Mouse (Mus musculus): ENCODE measurements around the gene Polh. TPM values are rescaled to one million over a fixed set of nuclear protein-coding genes. Genes with fewer than 3 reads are reported as not detected.

Gene Polh
- polyA plus RNA-seq (2014; fragmentation: Nextera tagmentation; extraction: Ambion mirVana) = 11.3 and 12.0 TPM in 2 replicates

DNA sequence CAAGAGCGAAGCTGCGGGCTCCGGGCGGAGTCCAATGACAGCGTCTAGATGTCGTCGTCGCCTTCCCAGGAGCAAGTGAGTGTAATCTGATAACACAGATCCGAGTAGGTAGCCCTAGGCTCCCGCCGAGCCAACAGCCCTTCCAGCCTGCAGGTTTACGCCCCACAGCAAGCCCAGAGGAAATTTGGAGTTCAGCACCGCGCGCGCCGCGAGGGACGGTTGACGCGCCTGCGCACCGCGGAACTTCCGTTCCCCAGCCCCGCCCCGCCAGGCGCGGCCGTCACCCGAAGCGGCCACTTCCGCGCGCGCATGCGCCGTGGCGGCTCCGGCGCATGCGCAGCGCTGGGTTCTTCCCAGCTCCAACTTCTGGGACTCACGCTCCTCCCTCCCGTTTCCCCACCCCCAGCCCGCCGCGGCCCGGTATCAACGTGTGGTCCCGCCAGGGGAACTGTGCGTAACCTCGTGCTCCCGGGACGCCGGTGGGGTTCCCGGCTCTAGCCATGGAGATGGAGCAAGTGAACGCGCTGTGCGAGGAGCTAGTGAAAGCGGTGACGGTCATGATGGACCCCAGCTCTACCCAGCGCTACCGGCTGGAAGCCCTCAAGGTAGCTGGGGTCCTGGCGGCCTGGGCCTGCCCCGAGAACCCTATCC is at the start of gene Polh, which contains the start of gene Xpo5:
TSS of gene Polh (minus strand) at position 225 of the 651 bp plus-strand sequence.
TSS of gene Xpo5 (plus strand) at position 362 of the 651 bp plus-strand sequence.
- DNase-seq (ENCODE audit: low spot score) (peak; percentile 96), ATAC-seq (replicated peaks; ENCODE audit: insufficient number of reproducible peaks, low FRiP score, low TSS enrichment, low read depth) (peak; percentile 92)
- Histone ChIP-seq H3K9me3 (replicated peaks; ENCODE audit: control insufficient read depth, low read length) (no peaks in the 10 kb centered on the region), H3K27ac (replicated peaks; ENCODE audit: low read depth, low read length) (peak within 1 kb of the TSS; percentile 43), H3K27me3 (ENCODE audit: control insufficient read depth, insufficient read depth, low read length) (no peaks in the 10 kb centered on the region), H3K36me3 (replicated peaks; ENCODE audit: control insufficient read depth, insufficient read depth, low read depth, low read length) (peaks cover 9% of the 10 kb centered on the region), H3K4me1 (ENCODE audit: control insufficient read depth, insufficient read depth, low read length) (no peaks in the 10 kb centered on the region), H3K4me2 (ENCODE audit: low read depth, low read length) (peak within 1 kb of the TSS; percentile 85), H3K4me3 (ENCODE audit: low read depth, low read length) (peak within 1 kb of the TSS; percentile 96), H3K9ac (replicated peaks; ENCODE audit: low read length) (peak within 1 kb of the TSS; percentile 92)
- WGBS = under 1% methylated on average over 66 of the region's 66 CpGs

DNA sequence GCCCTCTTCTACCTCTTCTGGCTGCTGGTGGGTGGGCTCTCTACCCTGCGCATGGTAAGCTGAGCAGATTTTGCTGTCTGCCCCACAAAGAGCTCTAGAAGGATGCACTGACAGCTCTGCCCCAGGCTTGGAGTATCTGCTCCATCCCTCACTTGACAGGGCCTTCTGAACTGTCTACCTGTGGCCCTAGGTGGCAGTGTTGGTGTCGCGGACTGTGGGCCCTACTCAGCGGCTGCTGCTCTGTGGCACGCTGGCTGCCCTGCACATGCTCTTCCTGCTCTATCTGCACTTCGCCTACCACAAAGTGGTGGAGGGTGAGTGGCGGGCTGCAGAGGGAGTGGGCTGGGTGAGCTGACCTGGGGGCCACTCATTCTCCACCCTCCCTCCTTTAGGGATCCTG is 48.7 kb upstream of the Polh start:
- H3K27me3 ChIP-seq (ENCODE audit: control insufficient read depth, insufficient read depth, low read length) = peaks cover 11% of the 10 kb centered on the region
- no peak overlapping the region for H3K4me2 ChIP-seq (ENCODE audit: low read depth, low read length)
- WGBS = 80% methylated on average over 7 of the region's 7 CpGs
- peaks cover 16% of the 10 kb centered on the region for H3K36me3 ChIP-seq (replicated peaks; ENCODE audit: control insufficient read depth, insufficient read depth, low read depth, low read length)
- H3K4me3 ChIP-seq (ENCODE audit: low read depth, low read length) = no peak overlapping the region
- H3K9ac ChIP-seq (replicated peaks; ENCODE audit: low read length) = no peak overlapping the region
- no peak overlapping the region for H3K27ac ChIP-seq (replicated peaks; ENCODE audit: low read depth, low read length)
- DNase-seq (ENCODE audit: low spot score) (no peak), ATAC-seq (replicated peaks; ENCODE audit: insufficient number of reproducible peaks, low FRiP score, low TSS enrichment, low read depth) (no peak)
- no peaks in the 10 kb centered on the region for H3K9me3 ChIP-seq (replicated peaks; ENCODE audit: control insufficient read depth, low read length)
- H3K4me1 ChIP-seq (ENCODE audit: control insufficient read depth, insufficient read depth, low read length) = peaks cover 5% of the 10 kb centered on the region

DNA sequence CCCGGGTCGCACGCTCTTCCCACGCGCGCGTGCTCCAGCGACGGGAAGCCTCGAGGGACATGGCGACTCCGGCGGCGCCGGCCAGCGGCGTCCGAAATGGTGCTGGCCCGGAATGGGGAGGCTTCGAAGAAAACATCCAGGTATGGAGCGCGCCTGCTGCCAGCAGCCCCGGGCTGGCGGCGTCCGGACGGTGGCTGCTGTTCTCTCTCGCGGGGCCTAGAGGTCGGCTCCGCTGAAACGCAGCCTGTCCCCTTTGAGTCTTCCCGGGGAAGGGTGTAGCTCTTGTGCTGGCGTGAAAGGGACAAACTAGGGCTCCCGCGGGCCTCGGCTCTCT is 45.7 kb upstream of the Polh start:
- DNase-seq (ENCODE audit: low spot score) = no peak
- H3K9ac ChIP-seq (replicated peaks; ENCODE audit: low read length) = peak overlapping the region; percentile 85
- H3K36me3 ChIP-seq (replicated peaks; ENCODE audit: control insufficient read depth, insufficient read depth, low read depth, low read length) = peaks cover 30% of the 10 kb centered on the region
- under 1% methylated on average over 37 of the region's 37 CpGs for WGBS
- no peaks in the 10 kb centered on the region for H3K27me3 ChIP-seq (ENCODE audit: control insufficient read depth, insufficient read depth, low read length)
- H3K9me3 ChIP-seq (replicated peaks; ENCODE audit: control insufficient read depth, low read length) = no peaks in the 10 kb centered on the region
- peak overlapping the region; percentile 89 for H3K4me3 ChIP-seq (ENCODE audit: low read depth, low read length)
- peak overlapping the region; percentile 85 for H3K4me2 ChIP-seq (ENCODE audit: low read depth, low read length)
- no peaks in the 10 kb centered on the region; the same call in none of the 2 replicates for H3K4me1 ChIP-seq (ENCODE audit: control insufficient read depth, insufficient read depth, low read length)
- H3K27ac ChIP-seq (replicated peaks; ENCODE audit: low read depth, low read length) = no peak overlapping the region
- ATAC-seq (replicated peaks; ENCODE audit: insufficient number of reproducible peaks, low FRiP score, low TSS enrichment, low read depth) = 0 out of 2 replicates have a peak, but pooled peaks have one; percentile 2

DNA sequence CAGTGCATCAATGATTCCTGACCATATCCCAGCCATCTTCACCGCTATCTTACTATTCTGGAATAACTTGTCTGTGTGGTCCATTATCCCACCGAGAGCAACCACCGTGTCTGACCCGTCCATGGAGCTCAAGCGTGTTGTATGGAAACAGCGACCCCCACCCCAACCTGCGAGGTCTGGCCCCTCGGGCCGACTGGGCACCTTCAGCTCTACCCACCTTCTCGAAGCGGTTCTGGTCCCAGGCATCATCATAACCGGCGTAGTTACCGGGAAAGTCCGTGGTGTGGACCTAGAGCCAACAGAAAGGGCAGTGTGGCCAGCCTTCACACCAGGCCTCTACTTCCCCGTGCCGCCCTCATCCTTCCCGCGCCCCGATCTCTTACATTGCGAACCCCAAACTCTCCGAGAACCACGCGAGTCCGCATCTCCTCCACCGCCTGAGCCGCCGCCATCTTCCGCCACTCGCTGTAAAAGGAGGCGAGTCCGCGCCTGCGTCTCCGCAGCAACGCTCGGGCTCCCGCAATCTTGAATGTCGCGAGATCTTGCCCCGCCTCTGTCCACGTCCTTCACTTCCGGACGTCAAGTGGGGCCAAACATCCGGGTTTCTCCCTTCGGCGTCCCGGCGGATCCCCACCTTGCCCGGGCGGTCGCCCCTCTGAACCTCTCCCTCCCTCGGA is 45.2 kb upstream of the Polh start, which contains the start of the genes Polr1c and Yipf3:
TSS of gene Polr1c (minus strand) at position 543 of the 677 bp plus-strand sequence.
TSS of gene Yipf3 (plus strand) at position 569 of the 677 bp plus-strand sequence.
- peaks cover 32% of the 10 kb centered on the region for H3K36me3 ChIP-seq (replicated peaks; ENCODE audit: control insufficient read depth, insufficient read depth, low read depth, low read length)
- no peak within 1 kb of the TSS for H3K27ac ChIP-seq (replicated peaks; ENCODE audit: low read depth, low read length)

DNA sequence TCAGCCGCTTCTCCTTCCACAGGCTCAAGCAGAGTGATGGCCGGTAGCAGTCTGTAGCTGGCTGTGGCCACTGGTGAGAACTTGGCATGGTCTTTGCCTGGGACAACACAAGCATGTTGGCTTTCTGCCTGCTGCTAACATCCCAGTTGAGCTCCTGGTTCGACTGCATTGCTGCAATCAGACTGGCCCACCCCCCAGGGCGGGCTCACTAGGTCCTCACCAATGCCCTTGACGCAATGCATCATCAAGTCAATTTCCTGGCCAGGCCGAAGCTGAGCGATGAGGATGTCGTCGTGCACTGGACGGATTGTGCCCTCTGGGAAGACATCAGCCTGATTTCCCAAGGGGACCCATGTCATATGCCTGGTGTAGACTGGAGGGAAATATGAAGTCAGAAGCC is 42.1 kb upstream of the Polh start:
- 79% methylated on average over 10 of the region's 10 CpGs for WGBS
- H3K27me3 ChIP-seq (ENCODE audit: control insufficient read depth, insufficient read depth, low read length) = no peaks in the 10 kb centered on the region
- H3K4me3 ChIP-seq (ENCODE audit: low read depth, low read length) = no peak overlapping the region
- peaks cover 21% of the 10 kb centered on the region for H3K36me3 ChIP-seq (replicated peaks; ENCODE audit: control insufficient read depth, insufficient read depth, low read depth, low read length)
- H3K4me1 ChIP-seq (ENCODE audit: control insufficient read depth, insufficient read depth, low read length) = no peaks in the 10 kb centered on the region; the same call in none of the 2 replicates
- DNase-seq (ENCODE audit: low spot score) (no peak), ATAC-seq (replicated peaks; ENCODE audit: insufficient number of reproducible peaks, low FRiP score, low TSS enrichment, low read depth) (no peak)
- H3K27ac ChIP-seq (replicated peaks; ENCODE audit: low read depth, low read length) = no peak overlapping the region
- H3K9ac ChIP-seq (replicated peaks; ENCODE audit: low read length) = no peak overlapping the region
- H3K9me3 ChIP-seq (replicated peaks; ENCODE audit: control insufficient read depth, low read length) = no peaks in the 10 kb centered on the region
- H3K4me2 ChIP-seq (ENCODE audit: low read depth, low read length) = no peak overlapping the region

More for the DNA sequence above, 45.2 kb upstream of the Polh start, which contains the start of the genes Polr1c and Yipf3:
- ATAC-seq (replicated peaks; ENCODE audit: insufficient number of reproducible peaks, low FRiP score, low TSS enrichment, low read depth) (peak; percentile 81), DNase-seq (ENCODE audit: low spot score) (peak; percentile 98)
- Histone ChIP-seq H3K4me2 (ENCODE audit: low read depth, low read length) (peak within 1 kb of the TSS; percentile 85), H3K4me3 (ENCODE audit: low read depth, low read length) (peak within 1 kb of the TSS; percentile 89), H3K9me3 (replicated peaks; ENCODE audit: control insufficient read depth, low read length) (no peaks in the 10 kb centered on the region), H3K9ac (replicated peaks; ENCODE audit: low read length) (peak within 1 kb of the TSS; percentile 85), H3K27me3 (ENCODE audit: control insufficient read depth, insufficient read depth, low read length) (no peaks in the 10 kb centered on the region), H3K4me1 (ENCODE audit: control insufficient read depth, insufficient read depth, low read length) (no peaks in the 10 kb centered on the region; the same call in none of the 2 replicates)
- WGBS = 0% methylated on average over 53 of the region's 53 CpGs

DNA sequence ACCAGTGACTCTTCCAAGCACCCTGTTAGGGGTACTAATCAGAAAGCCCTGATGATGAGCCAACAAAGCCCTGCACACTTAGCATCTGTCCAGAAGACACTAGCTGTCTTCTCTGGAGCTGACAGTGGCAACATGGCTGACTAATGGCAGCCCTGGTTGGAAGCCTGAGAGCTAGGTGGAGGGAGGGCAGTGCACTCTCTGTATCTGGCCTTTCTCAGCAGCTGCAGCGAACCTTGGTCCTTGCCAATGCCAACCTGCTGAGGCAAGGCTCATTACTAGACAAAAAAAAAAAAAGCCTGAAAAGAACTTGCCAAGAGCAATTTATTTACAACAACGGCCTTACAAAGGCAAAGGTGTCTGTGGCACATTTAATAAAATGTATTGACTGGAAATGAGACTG is 41.2 kb upstream of the Polh start:
- peaks cover 21% of the 10 kb centered on the region for H3K36me3 ChIP-seq (replicated peaks; ENCODE audit: control insufficient read depth, insufficient read depth, low read depth, low read length)
- H3K9ac ChIP-seq (replicated peaks; ENCODE audit: low read length) = no peak overlapping the region
- H3K27me3 ChIP-seq (ENCODE audit: control insufficient read depth, insufficient read depth, low read length) = no peaks in the 10 kb centered on the region
- WGBS = 80% methylated on average over 2 of the region's 2 CpGs
- H3K4me2 ChIP-seq (ENCODE audit: low read depth, low read length) = no peak overlapping the region
- H3K4me3 ChIP-seq (ENCODE audit: low read depth, low read length) = no peak overlapping the region
- no peaks in the 10 kb centered on the region for H3K9me3 ChIP-seq (replicated peaks; ENCODE audit: control insufficient read depth, low read length)
- no peaks in the 10 kb centered on the region; the same call in 1 of the 2 replicates for H3K4me1 ChIP-seq (ENCODE audit: control insufficient read depth, insufficient read depth, low read length)
- no peak overlapping the region for H3K27ac ChIP-seq (replicated peaks; ENCODE audit: low read depth, low read length)
- DNase-seq (ENCODE audit: low spot score) (no peak), ATAC-seq (replicated peaks; ENCODE audit: insufficient number of reproducible peaks, low FRiP score, low TSS enrichment, low read depth) (no peak)

DNA sequence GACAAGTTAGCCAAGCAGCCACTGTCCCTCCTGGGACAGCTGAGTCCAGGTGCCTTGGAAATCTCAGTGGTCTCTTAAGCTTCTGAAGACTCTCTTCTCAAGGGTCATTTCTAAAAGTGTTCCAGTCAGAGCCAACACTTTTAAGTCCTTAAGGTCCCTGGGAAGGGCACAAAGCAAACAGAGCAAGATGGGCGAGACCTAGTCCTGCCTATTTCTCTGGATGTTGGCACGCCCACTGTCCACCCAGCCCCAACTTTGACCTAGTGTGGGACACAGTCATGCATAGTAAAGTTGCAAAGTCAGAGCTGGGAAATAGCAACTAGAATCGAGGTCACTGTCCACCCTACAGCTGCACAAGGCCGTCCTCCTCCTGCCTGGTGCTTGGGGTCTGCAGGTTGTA is 40.5 kb upstream of the Polh start:
- Histone ChIP-seq H3K36me3 (replicated peaks; ENCODE audit: control insufficient read depth, insufficient read depth, low read depth, low read length) (peaks cover 24% of the 10 kb centered on the region), H3K9me3 (replicated peaks; ENCODE audit: control insufficient read depth, low read length) (no peaks in the 10 kb centered on the region), H3K27me3 (ENCODE audit: control insufficient read depth, insufficient read depth, low read length) (no peaks in the 10 kb centered on the region), H3K4me2 (ENCODE audit: low read depth, low read length) (no peak overlapping the region), H3K27ac (replicated peaks; ENCODE audit: low read depth, low read length) (no peak overlapping the region), H3K4me1 (ENCODE audit: control insufficient read depth, insufficient read depth, low read length) (no peaks in the 10 kb centered on the region; the same call in 1 of the 2 replicates), H3K4me3 (ENCODE audit: low read depth, low read length) (no peak overlapping the region), H3K9ac (replicated peaks; ENCODE audit: low read length) (no peak overlapping the region)
- 86% methylated on average over 4 of the region's 4 CpGs for WGBS
- ATAC-seq (replicated peaks; ENCODE audit: insufficient number of reproducible peaks, low FRiP score, low TSS enrichment, low read depth) = no peak
- DNase-seq (ENCODE audit: low spot score) = no peak

DNA sequence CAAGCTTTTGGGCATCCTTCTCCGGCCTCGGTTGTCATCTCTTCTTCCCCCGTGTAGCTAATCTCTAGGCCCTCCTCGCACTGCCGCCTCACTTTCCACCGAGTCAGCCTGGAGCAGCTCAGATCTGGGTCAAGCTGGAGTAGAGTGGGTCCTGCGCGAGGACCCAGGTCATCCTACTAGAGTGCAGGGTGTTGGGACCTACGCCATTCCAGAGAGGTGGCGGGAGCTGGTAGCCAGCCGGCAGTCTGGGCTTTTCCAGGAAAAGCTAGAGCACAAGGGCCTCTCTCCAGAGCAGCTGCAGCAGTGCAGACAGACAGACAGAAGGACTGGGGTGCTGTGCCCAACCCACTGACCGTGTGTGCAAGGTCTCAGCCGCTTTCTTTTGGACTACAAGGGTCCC is 39.8 kb upstream of the Polh start:
- no peaks in the 10 kb centered on the region for H3K9me3 ChIP-seq (replicated peaks; ENCODE audit: control insufficient read depth, low read length)
- no peak overlapping the region for H3K9ac ChIP-seq (replicated peaks; ENCODE audit: low read length)
- H3K4me3 ChIP-seq (ENCODE audit: low read depth, low read length) = no peak overlapping the region
- no peaks in the 10 kb centered on the region for H3K27me3 ChIP-seq (ENCODE audit: control insufficient read depth, insufficient read depth, low read length)
- ATAC-seq (replicated peaks; ENCODE audit: insufficient number of reproducible peaks, low FRiP score, low TSS enrichment, low read depth) (no peak), DNase-seq (ENCODE audit: low spot score) (no peak)
- no peak overlapping the region for H3K27ac ChIP-seq (replicated peaks; ENCODE audit: low read depth, low read length)
- peaks cover 24% of the 10 kb centered on the region for H3K36me3 ChIP-seq (replicated peaks; ENCODE audit: control insufficient read depth, insufficient read depth, low read depth, low read length)
- H3K4me1 ChIP-seq (ENCODE audit: control insufficient read depth, insufficient read depth, low read length) = no peaks in the 10 kb centered on the region; the same call in 1 of the 2 replicates
- no peak overlapping the region for H3K4me2 ChIP-seq (ENCODE audit: low read depth, low read length)
- 89% methylated on average over 13 of the region's 13 CpGs for WGBS
